Mouse (Mus musculus): ENCODE measurements at regions not wholly inside any gene's neighbourhood (a gene's known extent, or its start where the extent isn't known, plus 50 kb on each side); places are given as distances from the start of the nearest gene placed in this dataset.

GRCm38 (mm10) chr2:9632719-9633446 lies 248.2 kb upstream of the 4930412O13Rik start:
- in situ Hi-C loops (cut with MboI; ENCODE audit: low pct_ligation_motif_present, low pct_unique_long_range_greater_than_20kb, low sequenced_read_pairs) (no loop called here), dilution Hi-C loops (cut with MboI; ENCODE audit: extremely low pct_ligation_motif_present, extremely low pct_unique_long_range_greater_than_20kb, low sequenced_read_pairs) (no loop called here)
- Histone ChIP-seq H3K4me1 (ENCODE audit: control insufficient read depth in 1 of 2, insufficient read depth in 2 of 2) (peaks cover 0 to 2% of the 10 kb centered on the region in 2 experiments; a peak in 1 of 4 replicates), H3K4me3 (replicated peaks in 1 of 3; ENCODE audit: low read depth in 2 of 3, low read length in 2 of 3, poor library complexity in 1 of 3) (no peak overlapping the region), H3K36me3 (replicated peaks in 1 of 2; ENCODE audit: control insufficient read depth in 1 of 2, insufficient read depth in 1 of 2, low read length in 1 of 2) (no peaks in the 10 kb centered on the region), H3K9ac (ENCODE audit: insufficient read depth, low read depth) (no peak overlapping the region), H3K4me2 (ENCODE audit: insufficient read depth, low read depth, poor library complexity, severe bottlenecking) (no peak overlapping the region), H3K79me2 (replicated peaks; ENCODE audit: control insufficient read depth, extremely low read depth, insufficient read depth, poor library complexity, severe bottlenecking) (no peaks in the 10 kb centered on the region), H3K27me3 (replicated peaks) (no peaks in the 10 kb centered on the region), H3K27ac (ENCODE audit: insufficient read depth, low read depth) (no peak overlapping the region), H3K9me3 (replicated peaks; ENCODE audit: low read length) (no peaks in the 10 kb centered on the region)
- TF ChIP-seq SMC3 (IDR thresholded peaks at IDR 0.05; ENCODE audit: low read depth, low read length) (no peak), MYC (IDR thresholded peaks at IDR 0.05; ENCODE audit: low read depth, low read length) (no peak), KAT2A (IDR thresholded peaks at IDR 0.05; ENCODE audit: insufficient replicate concordance, low read length) (no peak), ELF1 (IDR thresholded peaks at IDR 0.05; ENCODE audit: low read depth, low read length) (no peak), ETS1 (conservative IDR thresholded peaks at IDR 0.05; ENCODE audit: low read depth, low read length) (no peak), MXI1 (IDR thresholded peaks at IDR 0.05; ENCODE audit: low read depth, low read length) (no peak), JUND (conservative IDR thresholded peaks at IDR 0.05; ENCODE audit: low read depth, low read length) (no peak), E2F4 (IDR thresholded peaks at IDR 0.05; ENCODE audit: insufficient replicate concordance, low read depth, low read length) (no peak), HCFC1 (IDR thresholded peaks at IDR 0.05; ENCODE audit: low read depth, low read length) (no peak), EP300 (IDR thresholded peaks at IDR 0.05; ENCODE audit: low read length) (no peak), ZMIZ1 (IDR thresholded peaks at IDR 0.05; ENCODE audit: low read depth, low read length) (no peak), TCF12 (IDR thresholded peaks at IDR 0.05; ENCODE audit: low read depth, low read length) (no peak), JUN (IDR thresholded peaks at IDR 0.05; ENCODE audit: insufficient read depth, low read depth, low read length) (no peak), USF2 (conservative IDR thresholded peaks at IDR 0.05; ENCODE audit: low read depth, low read length) (no peak), IRF4 (IDR thresholded peaks at IDR 0.05; ENCODE audit: low read depth, low read length) (no peak), MAFK (IDR thresholded peaks at IDR 0.05; ENCODE audit: insufficient replicate concordance, low read length) (no peak), CHD2 (IDR thresholded peaks at IDR 0.05; ENCODE audit: low read length) (no peak), NELFE (IDR thresholded peaks at IDR 0.05; ENCODE audit: low read depth, low read length) (no peak), CHD1 (IDR thresholded peaks at IDR 0.05; ENCODE audit: low read depth, low read length) (no peak), MEF2A (IDR thresholded peaks at IDR 0.05; ENCODE audit: borderline replicate concordance, low read depth, low read length) (no peak)
- DNase-seq (ENCODE audit: extremely low read depth), result no peak

- H3K4me1 ChIP-seq (ENCODE audit: control insufficient read depth in 1 of 2, insufficient read depth in 2 of 2), result no peaks in the 10 kb centered on the region
- no peaks in the 10 kb centered on the region for H3K27me3 ChIP-seq (replicated peaks)
- no peaks in the 10 kb centered on the region for H3K79me2 ChIP-seq (replicated peaks; ENCODE audit: control insufficient read depth, extremely low read depth, insufficient read depth, poor library complexity, severe bottlenecking)
- H3K27ac ChIP-seq (ENCODE audit: insufficient read depth, low read depth), result no peak overlapping the region
- no peak overlapping the region for H3K9ac ChIP-seq (ENCODE audit: insufficient read depth, low read depth)
- no peak overlapping the region for H3K4me3 ChIP-seq (replicated peaks in 1 of 3; ENCODE audit: low read depth in 2 of 3, low read length in 2 of 3, poor library complexity in 1 of 3)
- no peaks in the 10 kb centered on the region for H3K9me3 ChIP-seq (replicated peaks; ENCODE audit: low read length)
- TF ChIP-seq HCFC1 (IDR thresholded peaks at IDR 0.05; ENCODE audit: low read depth, low read length) (no peak), CTCF (conservative IDR thresholded peaks at IDR 0.05 in 1 of 2, IDR thresholded peaks at IDR 0.05 in 1 of 2; ENCODE audit: low read depth in 2 of 2, low read length in 2 of 2) (no peak), MAFK (IDR thresholded peaks at IDR 0.05; ENCODE audit: insufficient replicate concordance, low read length) (no peak), SMC3 (IDR thresholded peaks at IDR 0.05; ENCODE audit: low read depth, low read length) (no peak), JUND (conservative IDR thresholded peaks at IDR 0.05; ENCODE audit: low read depth, low read length) (no peak), MYC (IDR thresholded peaks at IDR 0.05; ENCODE audit: low read depth, low read length) (no peak), NELFE (IDR thresholded peaks at IDR 0.05; ENCODE audit: low read depth, low read length) (no peak), EP300 (IDR thresholded peaks at IDR 0.05; ENCODE audit: low read length) (no peak), ZC3H11A (IDR thresholded peaks at IDR 0.05; ENCODE audit: low read depth, low read length) (no peak), KAT2A (IDR thresholded peaks at IDR 0.05; ENCODE audit: insufficient replicate concordance, low read length) (no peak)
- in situ Hi-C loops (cut with MboI; ENCODE audit: low pct_ligation_motif_present, low pct_unique_long_range_greater_than_20kb, low sequenced_read_pairs), result no loop called here
- H3K36me3 ChIP-seq (replicated peaks in 1 of 2; ENCODE audit: control insufficient read depth in 1 of 2, insufficient read depth in 1 of 2, low read length in 1 of 2), result no peaks in the 10 kb centered on the region
- no peak overlapping the region for H3K4me2 ChIP-seq (ENCODE audit: insufficient read depth, low read depth, poor library complexity, severe bottlenecking)
- DNase-seq (ENCODE audit: extremely low read depth), result no peak
- dilution Hi-C loops (cut with MboI; ENCODE audit: extremely low pct_ligation_motif_present, extremely low pct_unique_long_range_greater_than_20kb, low sequenced_read_pairs), result no loop called here
Measured at GRCm38 (mm10) chr2:9639262-9639661, 241.8 kb upstream of the 4930412O13Rik start.
